Mouse (Mus musculus): ENCODE results near the gene Arhgap40.
A peak's percentile ranks its signal among the peaks of the same experiment; 100 is the strongest.

Arhgap40 gene

DNA sequence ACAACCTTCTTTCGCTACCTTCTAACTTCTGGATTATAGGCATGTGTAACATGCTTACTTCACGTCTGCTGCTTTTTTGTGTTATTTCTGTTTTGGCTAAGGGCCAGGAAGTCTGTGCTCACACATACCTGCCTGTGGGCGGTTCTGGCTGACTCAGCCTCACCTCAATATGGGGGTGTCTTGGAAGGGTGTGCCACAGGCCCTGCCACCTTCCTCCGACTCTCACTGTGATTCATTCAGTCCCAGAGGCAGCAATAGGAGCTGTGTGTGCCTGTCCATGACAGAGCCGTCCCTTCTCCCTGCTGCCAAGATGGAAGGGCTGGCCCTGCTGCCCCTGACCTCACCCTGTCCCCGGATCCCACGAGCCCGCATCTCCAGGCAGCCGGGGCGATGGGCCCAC, at the start of gene Arhgap40:
Arhgap40 (plus strand) TSS at position 269 of the 400 bp plus-strand sequence.
- no peak for DNase-seq (ENCODE audit: low spot score)

GRCm38 (mm10) chr2:158474159-158474558, 38.4 kb upstream of the Arhgap40 start:
- no peak for DNase-seq (ENCODE audit: low spot score)

- DNase-seq (ENCODE audit: low spot score), result no peak
Measured at GRCm38 (mm10) chr2:158477640-158478039, 35.0 kb upstream of the Arhgap40 start.

DNA sequence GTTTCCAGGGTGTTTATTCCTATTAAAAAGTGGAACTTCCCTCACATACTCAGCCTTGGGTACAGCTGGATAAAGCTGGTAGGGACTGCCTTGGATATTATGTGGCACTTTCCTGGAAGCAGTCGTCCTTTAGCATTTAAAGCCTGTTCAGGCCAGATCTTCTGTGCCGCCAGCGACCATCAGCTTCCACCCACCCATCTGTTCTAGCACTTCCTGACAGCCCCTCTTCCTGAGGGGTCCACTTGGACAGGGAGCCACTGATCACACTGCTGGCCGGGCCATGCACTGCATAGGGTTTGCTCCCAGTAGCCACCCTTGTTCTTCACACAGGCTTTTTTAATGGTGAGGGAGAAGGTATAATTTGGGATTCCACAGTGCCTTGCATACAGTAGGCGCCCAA, 14.1 kb upstream of the Arhgap40 start:
- no peak for DNase-seq (ENCODE audit: low spot score)

DNA sequence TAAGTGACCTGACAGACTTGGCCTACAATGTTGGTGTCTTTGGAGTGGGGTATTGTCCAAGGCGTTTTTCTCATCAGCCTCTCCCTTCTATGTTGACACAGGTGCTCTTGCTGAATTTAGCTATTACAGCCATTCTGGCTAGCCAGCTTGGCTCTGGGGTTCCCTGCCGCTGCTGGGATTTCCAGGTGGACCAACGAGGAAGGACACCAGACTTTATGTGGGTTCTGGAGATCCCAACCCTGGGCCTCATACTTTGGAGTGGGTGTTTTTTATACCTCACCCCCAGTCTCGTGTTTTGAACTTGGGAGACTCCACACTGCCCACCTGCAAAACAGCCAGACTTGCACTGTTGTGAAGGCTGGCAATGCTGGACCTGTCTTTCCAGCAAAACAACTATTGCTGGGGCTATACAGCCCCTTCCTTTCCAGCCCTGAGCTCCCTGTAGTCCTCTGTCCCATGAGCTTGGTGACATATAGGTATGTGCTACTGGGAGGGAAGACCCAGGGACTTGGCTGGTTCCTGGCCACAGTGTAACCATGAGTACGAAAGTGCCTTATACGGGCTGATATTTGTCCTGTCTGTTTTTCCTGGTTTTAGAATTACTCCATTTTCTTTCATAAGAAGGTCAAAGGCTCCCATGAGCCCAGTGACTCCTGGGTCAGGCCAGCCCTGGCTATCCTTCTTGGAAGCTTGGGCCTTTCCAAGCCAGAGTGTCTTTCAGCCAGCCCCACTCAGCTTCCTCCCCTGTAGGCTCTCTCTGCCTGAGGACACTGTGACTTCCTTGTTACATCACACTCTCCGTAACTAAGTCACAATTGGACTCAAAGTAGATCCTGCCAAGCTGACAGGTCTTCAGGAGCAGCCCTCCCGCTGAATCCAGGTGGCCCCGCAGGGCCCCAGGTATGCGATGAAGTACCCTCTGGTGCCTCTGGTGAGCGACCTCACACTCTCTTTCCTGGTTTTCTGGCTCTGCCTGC, 10.5 kb upstream of the Arhgap40 start, which contains the start of gene Adig:
Adig (plus strand) TSS at position 777 of the 977 bp plus-strand sequence.
- no peak for DNase-seq (ENCODE audit: low spot score)

GRCm38 (mm10) chr2:158503226-158503625, 9.4 kb upstream of the Arhgap40 start:
- DNase-seq (ENCODE audit: low spot score), result no peak

GRCm38 (mm10) chr2:158503671-158504070, 8.9 kb upstream of the Arhgap40 start:
- no peak for DNase-seq (ENCODE audit: low spot score)

- DNase-seq (ENCODE audit: low spot score), result no peak
Measured at GRCm38 (mm10) chr2:158506475-158506874, 6.1 kb upstream of the Arhgap40 start.

- DNase-seq (ENCODE audit: low spot score), result no peak
Measured at GRCm38 (mm10) chr2:158507046-158507445, 5.5 kb upstream of the Arhgap40 start.

DNA sequence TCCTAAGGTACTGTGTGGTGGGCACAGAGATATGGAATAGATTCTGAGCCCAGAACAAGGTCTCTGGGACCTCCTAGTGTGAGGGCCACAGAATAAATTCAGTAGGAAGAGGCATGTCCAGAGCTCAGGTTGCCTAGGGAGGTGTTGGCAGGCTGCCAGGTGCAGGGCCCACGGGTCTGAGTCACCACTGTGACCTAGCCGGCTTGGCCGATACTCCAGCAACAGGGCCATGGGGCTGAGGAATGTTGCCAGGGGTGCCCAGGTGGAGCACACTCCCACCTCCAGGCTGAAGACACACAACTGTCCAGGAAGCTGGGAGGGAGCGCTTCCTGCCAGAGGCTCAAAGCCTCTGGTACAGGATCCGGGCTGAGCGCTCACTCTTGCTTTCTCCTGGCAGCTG, 1.9 kb upstream of the Arhgap40 start:
- DNase-seq (ENCODE audit: low spot score), result no peak

GRCm38 (mm10) chr2:158513821-158514336, 1.3 kb downstream of the Arhgap40 start:
- no peak for DNase-seq (ENCODE audit: low spot score)

- no peak for DNase-seq (ENCODE audit: low spot score)
Measured at GRCm38 (mm10) chr2:158518583-158518982, 6.0 kb downstream of the Arhgap40 start.

DNA sequence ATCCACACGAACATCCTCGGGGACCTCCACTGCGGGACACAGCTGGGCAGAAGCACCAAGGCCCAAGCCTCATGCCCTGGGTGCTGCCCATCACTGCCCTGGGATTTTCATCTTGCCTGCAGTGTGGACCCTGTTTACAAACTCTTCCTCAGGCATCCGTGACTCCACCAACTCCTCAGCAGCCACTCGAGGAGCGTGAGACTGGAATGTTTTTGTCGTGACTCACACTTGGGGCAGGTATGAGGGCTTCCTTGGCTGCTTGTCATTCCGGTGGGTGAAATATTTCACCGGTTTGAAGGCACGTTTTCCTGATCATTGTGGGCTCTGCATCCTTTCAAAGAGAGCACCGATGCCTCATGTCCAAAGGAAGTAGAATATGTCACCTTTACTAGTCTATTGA, 6.5 kb downstream of the Arhgap40 start:
- no peak for DNase-seq (ENCODE audit: low spot score)

DNA sequence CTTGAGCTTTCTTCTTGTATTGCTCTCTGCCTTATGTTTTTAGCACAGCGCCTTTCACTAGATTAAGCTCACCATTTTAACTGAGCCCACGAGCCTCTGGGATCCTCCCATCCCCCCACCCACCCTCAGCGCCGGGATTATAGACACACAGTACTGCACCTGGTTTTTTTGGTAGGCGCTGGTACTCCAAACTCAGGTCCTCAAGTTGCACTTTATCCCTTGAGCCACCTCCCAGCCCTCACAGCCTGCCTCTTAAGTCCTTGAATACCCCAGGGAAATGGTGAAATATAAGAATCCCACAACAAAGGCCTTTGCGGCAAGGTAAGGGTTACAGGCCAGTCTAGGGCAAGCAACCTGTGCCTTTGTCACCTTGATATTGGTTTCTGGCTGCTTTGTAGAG, 7.2 kb downstream of the Arhgap40 start:
- no peak for DNase-seq (ENCODE audit: low spot score)

DNA sequence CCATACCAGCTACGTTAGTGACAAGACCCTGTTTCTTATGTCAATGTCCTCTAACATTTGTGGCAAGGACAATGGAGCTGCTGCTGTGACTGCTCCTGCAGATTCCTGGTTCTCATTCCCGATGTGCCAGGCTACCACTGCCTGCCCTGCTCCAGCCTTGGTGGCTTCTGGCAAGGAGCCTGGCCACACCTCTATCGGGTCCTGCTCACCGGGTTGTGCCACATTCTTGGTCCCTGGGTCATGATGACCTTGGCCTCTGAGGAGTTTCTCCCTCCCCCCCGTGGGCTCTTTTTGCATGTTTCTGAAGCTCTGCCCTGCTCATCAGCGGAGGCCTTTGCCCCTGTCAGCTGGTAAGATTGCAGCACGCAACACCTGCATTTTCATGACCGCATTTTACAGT, 10.5 kb downstream of the Arhgap40 start:
- no peak for DNase-seq (ENCODE audit: low spot score)

DNA sequence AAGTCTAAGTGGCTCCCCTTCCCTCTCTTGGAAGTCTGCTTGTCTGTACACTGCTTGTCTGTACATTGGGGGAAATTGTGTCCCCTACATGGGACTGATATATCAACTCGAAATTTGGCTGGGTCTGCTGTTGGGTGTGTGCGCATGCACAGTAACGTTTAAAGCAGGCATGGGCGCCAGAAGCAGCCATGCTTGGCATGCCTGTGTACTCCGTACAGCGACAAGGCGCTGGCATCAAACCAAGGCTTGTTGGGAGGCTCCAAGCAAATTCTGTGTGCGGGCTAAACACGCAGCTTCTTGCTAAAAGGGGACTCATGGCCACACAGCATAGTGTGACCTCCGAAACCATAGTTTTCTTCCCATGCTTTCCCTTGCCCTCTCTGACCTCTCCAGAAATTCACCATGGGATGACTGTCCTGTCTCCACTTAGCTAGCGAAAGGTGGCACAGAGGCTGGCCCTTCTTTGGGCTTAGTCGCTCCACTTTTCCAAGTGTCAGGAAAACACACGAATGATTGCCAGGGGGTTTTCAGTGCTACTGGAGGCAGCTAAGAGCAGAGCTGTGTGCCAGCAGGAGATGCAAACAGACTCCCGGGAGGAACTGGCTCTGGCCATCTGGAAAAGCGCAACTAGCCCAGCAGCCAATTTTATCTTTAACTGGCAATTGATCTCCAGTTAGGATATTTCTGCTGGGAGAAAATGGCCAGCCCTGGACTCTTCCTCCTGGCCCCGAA, 11.7 kb downstream of the Arhgap40 start:
- DNase-seq (ENCODE audit: low spot score), result no peak

DNA sequence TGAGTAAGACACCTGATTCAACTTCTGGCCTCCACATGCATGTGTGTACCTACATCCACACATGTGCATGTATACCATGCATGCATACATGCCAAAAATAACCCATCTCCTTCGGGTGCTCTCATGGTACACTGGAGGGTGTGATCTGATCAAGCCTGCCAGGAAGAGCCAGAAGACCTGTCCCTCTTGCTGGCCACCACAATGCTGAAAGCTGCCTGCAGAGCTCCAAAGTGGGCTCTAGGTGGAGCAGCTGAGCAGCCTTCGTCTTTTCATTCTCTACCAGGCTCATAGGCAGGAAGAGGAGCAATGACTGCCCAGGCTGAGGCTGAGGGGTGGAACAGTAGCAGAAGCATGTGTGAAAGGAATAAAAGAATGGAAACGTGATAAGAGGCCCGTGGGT, 21.5 kb downstream of the Arhgap40 start:
- DNase-seq (ENCODE audit: low spot score), result peak; percentile 82

GRCm38 (mm10) chr2:158534559-158534958, 22.0 kb downstream of the Arhgap40 start:
- DNase-seq (ENCODE audit: low spot score), result no peak

GRCm38 (mm10) chr2:158539433-158540305, 27.1 kb downstream of the Arhgap40 start:
- DNase-seq (ENCODE audit: low spot score), result peak; percentile 53

GRCm38 (mm10) chr2:158541286-158541685, 28.7 kb downstream of the Arhgap40 start:
- DNase-seq (ENCODE audit: low spot score), result no peak

DNA sequence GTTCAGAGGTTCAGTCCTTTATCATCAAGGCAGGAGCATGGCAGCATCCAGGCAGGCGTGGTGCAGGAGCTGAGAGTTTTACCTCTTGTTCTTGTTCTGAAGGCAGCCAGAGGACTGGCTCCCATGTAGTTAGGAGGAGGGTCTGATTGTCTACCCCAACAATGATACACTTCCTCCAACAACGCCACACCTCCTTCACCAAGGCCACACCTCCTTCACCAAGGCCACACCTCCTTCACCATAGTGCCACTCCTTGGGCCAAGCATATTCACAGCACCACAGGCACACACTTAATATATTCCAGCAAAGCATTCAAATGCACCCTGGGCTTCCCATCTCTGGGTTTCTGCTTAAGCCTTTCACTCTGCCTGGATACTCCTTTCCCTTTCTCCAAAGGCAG, 32.7 kb downstream of the Arhgap40 start:
- no peak for DNase-seq (ENCODE audit: low spot score)

DNA sequence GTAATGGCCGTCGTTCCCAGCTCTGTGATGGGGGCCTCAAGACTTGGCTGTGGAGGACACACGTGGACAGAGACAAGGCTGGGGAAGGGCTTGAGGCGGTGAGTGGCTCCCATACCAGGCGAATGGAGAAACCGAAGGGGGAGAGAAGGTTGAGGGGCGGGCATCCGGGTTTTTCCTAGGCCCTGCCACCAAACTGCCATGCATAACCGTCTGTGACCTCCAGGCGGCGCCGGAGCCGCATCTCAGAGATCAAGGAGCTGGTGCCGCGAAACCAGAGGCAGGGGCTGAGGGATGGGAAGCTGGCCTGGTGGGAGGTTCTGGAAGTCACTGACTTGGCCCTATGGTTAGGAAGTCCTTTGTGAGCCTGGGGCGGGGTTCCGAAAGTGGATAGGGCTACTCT, 34.2 kb downstream of the Arhgap40 start:
- DNase-seq (ENCODE audit: low spot score), result peak; percentile 94

All from embryo, embryonic 10.5 days (tissue).